Mouse (Mus musculus) limb, embryonic 10.5 days (tissue): ENCODE measurements at regions not wholly inside any gene's neighbourhood (a gene's known extent, or its start where the extent isn't known, plus 50 kb on each side); places are given as distances from the start of the nearest gene placed in this dataset.

Experiments
- DNase-seq: peaks from one replicate; pipeline ENCODE4 v3.0.0-alpha.2; 2017; ENCODE audit warnings: low spot score
- H3K27ac ChIP-seq: fragments of 300-500 bp; sonication (generic); 2 replicates; pipeline ENCODE4 v1.5.1; 2016; ENCODE audit warnings: mild to moderate bottlenecking
- H3K27me3 ChIP-seq: fragments of 300-500 bp; sonication (generic); 2 replicates; pipeline ENCODE4 v1.6.1; 2016; ENCODE audit warnings: low read depth, mild to moderate bottlenecking; ENCODE audit not compliant: poor library complexity, severe bottlenecking
- H3K36me3 ChIP-seq: fragments of 300-500 bp; sonication (generic); 2 replicates; pipeline ENCODE4 v1.6.1; 2016; ENCODE audit warnings: mild to moderate bottlenecking, moderate library complexity
- H3K4me1 ChIP-seq: fragments of 300-500 bp; sonication (generic); 2 replicates; pipeline ENCODE4 v1.6.1; 2016
- H3K4me3 ChIP-seq: fragments of 300-500 bp; sonication (generic); 2 replicates; pipeline ENCODE4 v1.5.1; 2016; ENCODE audit warnings: mild to moderate bottlenecking, moderate library complexity
- H3K9me3 ChIP-seq: fragments of 300-500 bp; sonication (generic); replicated peaks from 2 replicates; pipeline ENCODE4 v1.6.1; 2016; ENCODE audit warnings: mild to moderate bottlenecking
- WGBS: fragments of 180-500 bp; shearing (Covaris S2); methylation state at CpG from one replicate; pipeline ENCODE4 v1.1.7; 2016; 5-methylcytosine and 5-hydroxymethylcytosine counted together

GRCm38 (mm10) chr10:31009955-31010254, 167.3 kb upstream of the Hey2 start:
- no peaks in the 10 kb centered on the region for H3K9me3 ChIP-seq
- peaks cover 23% of the 10 kb centered on the region; the same call in 1 of the 2 replicates for H3K27me3 ChIP-seq
- WGBS, result 24% methylated on average over 1 of the region's 1 CpGs
- H3K27ac ChIP-seq, result no peak overlapping the region
- H3K4me3 ChIP-seq, result no peak overlapping the region
- DNase-seq, result no peak
- H3K36me3 ChIP-seq, result no peaks in the 10 kb centered on the region
- peaks cover 38% of the 10 kb centered on the region for H3K4me1 ChIP-seq

DNA sequence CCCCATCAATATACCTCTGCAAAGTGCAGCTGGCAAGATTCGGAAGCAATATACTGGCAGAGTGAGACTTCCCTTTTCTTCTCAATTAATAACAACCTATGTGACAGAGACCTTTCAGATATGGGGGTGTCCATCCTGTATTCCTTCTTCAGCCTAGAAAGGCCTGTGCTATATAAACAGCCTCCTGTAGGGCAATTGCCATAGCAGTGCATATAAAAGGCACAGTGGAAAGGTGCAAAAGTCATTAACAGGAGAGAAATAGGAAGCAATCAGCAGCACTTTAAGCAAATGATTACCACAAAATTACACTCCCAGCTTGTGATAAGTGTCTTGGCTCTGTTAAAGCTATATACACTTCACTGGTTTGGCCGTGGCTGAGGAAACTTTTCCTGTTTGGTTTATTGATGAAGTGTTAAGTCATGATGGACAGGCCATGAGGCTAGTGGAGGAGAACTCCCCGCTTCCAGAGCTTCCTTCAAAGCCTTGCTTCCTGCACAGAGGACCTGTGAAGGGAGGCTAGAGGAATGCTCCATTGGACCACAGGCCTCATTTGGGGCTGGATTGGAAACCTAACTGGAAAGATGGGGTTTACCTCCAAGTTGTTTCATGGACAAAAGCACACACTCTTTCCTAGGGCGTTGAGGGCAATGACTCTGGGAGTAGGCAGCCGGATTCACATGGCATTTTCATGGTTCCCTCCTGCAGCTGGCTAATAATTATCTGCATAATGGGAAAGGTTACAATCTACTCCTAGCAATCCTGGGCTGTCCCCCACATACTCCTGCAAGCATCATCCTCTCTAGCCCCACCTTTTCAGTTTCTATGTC, 166.7 kb upstream of the Hey2 start:
- WGBS, result 42% methylated on average over 5 of the region's 5 CpGs
- H3K4me1 ChIP-seq, result peaks cover 38% of the 10 kb centered on the region
- no peaks in the 10 kb centered on the region for H3K36me3 ChIP-seq
- H3K27me3 ChIP-seq, result peaks cover 23% of the 10 kb centered on the region; the same call in 1 of the 2 replicates
- no peaks in the 10 kb centered on the region for H3K9me3 ChIP-seq
- peak; percentile 37 for DNase-seq
- H3K4me3 ChIP-seq, result no peak overlapping the region
- no peak overlapping the region for H3K27ac ChIP-seq

DNA sequence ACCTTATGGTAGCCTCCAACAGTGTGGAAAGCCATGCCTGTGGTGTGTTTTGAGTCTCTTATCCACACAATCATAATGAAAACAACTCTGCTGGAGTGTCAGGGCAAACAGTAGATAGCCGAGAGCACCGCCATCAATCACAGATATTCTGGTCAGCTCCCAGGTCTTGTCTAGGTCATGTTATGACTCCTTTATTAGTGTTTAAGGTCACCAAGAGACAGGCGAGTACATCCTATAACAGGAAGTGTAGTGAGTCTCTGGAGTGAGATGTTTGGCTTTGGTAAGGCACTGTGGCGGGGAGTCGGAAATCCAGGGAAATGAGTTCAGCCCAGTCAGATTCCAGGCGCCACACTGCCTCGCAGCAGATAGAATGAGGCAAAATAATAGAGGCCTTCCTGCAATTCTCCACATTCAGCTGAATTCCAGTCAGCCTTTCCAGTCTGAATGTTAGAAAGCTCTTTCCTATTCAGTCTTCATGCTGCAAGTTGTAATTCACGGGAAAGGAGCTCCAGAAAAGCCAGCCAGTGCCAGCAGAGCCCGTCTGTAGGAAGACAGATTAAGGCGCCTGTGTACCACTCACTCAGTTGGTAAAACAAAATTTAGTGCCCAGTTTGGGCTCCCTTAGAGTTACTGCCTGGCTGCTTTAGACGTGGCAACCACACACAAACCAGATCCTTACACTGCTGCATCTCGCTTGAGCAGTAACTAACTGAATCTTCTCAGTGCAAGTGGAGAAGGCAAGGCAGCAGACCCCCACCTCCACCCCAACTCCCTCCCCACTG, 155.8 kb upstream of the Hey2 start:
- H3K9me3 ChIP-seq, result no peaks in the 10 kb centered on the region
- H3K36me3 ChIP-seq, result no peaks in the 10 kb centered on the region
- 67% methylated on average over 12 of the region's 12 CpGs for WGBS
- no peak for DNase-seq
- no peaks in the 10 kb centered on the region for H3K27me3 ChIP-seq
- no peak overlapping the region for H3K4me3 ChIP-seq
- H3K27ac ChIP-seq, result no peak overlapping the region
- no peaks in the 10 kb centered on the region for H3K4me1 ChIP-seq

DNA sequence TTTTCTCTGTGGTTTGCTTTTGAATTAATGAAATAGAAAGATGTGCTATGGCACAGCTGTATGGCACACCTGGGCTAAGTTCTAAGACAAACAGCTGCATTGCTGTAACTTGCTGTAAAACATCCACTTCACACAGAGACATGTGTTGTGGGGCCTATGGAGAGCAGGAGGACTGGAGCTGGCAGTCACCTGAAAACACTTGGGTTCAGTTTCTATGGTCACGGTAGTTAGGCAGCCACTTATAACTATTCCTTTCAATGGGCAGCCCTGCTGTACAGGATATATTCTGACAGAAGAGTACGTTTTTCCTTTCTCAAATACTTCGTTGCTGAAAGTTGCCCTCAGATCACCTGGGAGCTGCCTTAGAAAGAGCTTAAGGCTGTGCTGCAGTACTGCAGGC, 149.6 kb upstream of the Hey2 start:
- Histone ChIP-seq H3K36me3 (no peaks in the 10 kb centered on the region), H3K4me3 (no peak overlapping the region), H3K4me1 (no peaks in the 10 kb centered on the region), H3K27me3 (no peaks in the 10 kb centered on the region), H3K9me3 (no peaks in the 10 kb centered on the region), H3K27ac (no peak overlapping the region)
- 85% methylated on average over 3 of the region's 3 CpGs for WGBS
- no peak for DNase-seq

DNA sequence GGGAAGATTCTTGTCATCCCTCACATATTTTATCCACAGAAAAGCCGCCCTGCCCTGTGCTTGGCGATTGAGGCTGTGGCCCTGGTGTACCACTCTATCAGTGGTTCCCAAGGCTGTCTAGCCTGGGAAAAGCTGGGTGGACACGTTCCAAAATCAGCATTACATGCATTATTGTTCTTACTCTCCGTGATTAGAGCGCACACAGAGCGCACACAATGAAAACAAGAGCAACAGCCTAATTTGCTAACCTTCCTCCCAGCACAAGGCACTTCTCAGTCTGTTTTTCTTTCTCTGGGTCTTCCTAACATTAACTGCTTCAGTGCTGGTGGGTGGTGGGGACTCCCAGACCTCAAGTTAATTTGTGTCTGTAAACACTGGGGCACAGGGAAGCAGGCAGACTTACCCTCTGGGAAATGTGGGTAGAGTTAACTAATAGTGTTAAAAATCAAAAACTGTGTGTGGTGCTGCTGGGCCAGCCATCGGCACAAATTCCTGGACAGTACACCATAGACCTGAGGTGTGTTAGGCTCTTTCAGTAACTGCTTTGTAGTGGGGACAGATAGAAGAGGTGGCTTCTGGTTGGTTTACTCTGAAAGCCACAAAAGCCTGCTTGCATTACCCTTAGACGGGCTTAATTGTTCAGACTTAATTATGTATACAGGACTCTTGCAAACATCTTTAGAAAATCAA, 137.8 kb upstream of the Hey2 start:
- H3K27me3 ChIP-seq, result no peaks in the 10 kb centered on the region
- H3K4me3 ChIP-seq, result peak overlapping the region; percentile 38
- DNase-seq, result peak; percentile 35
- peaks cover 13% of the 10 kb centered on the region for H3K4me1 ChIP-seq
- H3K36me3 ChIP-seq, result no peaks in the 10 kb centered on the region
- peak overlapping the region; percentile 81 for H3K27ac ChIP-seq
- 5% methylated on average over 8 of the region's 8 CpGs for WGBS
- no peaks in the 10 kb centered on the region for H3K9me3 ChIP-seq

DNA sequence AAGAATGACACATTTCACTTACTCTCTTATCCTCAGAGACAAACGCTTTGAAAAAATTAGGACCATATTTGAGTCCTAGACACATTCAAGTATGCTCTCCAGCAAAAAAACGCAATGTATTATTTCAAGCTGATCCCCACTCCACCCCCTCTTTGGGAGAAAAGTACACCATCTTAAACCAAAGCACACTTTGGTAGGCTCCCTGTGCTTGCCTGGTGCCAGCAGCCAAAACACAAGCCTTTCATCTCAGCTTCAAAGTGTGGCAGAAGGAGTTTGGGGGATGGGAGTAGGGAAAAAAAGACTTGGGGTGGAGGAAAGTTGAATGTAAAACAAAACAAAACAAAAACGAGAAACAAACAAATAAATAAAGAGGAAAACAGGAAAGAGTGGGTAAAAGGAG, 137.2 kb upstream of the Hey2 start:
- no peak for DNase-seq
- Histone ChIP-seq H3K27ac (peak overlapping the region; percentile 81), H3K4me1 (peaks cover 13% of the 10 kb centered on the region), H3K4me3 (peak overlapping the region; percentile 38), H3K27me3 (no peaks in the 10 kb centered on the region), H3K9me3 (no peaks in the 10 kb centered on the region), H3K36me3 (no peaks in the 10 kb centered on the region)
- 7% methylated on average over 3 of the region's 3 CpGs for WGBS

DNA sequence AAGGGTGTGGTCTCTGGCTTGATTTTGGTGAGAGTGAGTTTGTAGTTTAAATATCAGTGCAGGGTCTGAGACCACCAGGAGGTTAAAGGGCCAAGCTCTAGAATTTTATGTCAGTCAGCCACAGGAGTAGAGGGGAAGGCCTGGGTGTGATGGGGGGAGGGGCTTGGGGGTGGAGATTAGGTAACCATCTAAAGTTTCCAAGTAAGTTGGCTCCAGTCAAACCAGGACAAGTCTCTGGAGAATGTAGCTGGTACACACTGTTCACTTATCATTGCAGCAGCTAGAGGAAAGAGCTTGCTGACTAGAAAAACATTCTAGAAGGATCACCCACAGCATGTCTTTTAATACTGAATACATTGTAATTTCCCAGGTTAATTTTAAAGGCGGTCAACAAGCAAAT, 123.6 kb upstream of the Hey2 start:
- 93% methylated on average over 1 of the region's 1 CpGs for WGBS
- no peaks in the 10 kb centered on the region for H3K4me1 ChIP-seq

GRCm38 (mm10) chr10:30953825-30954224, 111.2 kb upstream of the Hey2 start:
- H3K9me3 ChIP-seq, result no peaks in the 10 kb centered on the region
- H3K36me3 ChIP-seq, result no peaks in the 10 kb centered on the region
- 85% methylated on average over 3 of the region's 3 CpGs for WGBS
- DNase-seq, result no peak
- no peak overlapping the region for H3K4me3 ChIP-seq
- H3K27ac ChIP-seq, result no peak overlapping the region
- peaks cover 14% of the 10 kb centered on the region for H3K4me1 ChIP-seq
- H3K27me3 ChIP-seq, result no peaks in the 10 kb centered on the region

More for the DNA sequence above, 123.6 kb upstream of the Hey2 start:
- no peak for DNase-seq
- Histone ChIP-seq H3K27ac (no peak overlapping the region), H3K4me3 (no peak overlapping the region), H3K27me3 (no peaks in the 10 kb centered on the region), H3K36me3 (no peaks in the 10 kb centered on the region), H3K9me3 (no peaks in the 10 kb centered on the region)

DNA sequence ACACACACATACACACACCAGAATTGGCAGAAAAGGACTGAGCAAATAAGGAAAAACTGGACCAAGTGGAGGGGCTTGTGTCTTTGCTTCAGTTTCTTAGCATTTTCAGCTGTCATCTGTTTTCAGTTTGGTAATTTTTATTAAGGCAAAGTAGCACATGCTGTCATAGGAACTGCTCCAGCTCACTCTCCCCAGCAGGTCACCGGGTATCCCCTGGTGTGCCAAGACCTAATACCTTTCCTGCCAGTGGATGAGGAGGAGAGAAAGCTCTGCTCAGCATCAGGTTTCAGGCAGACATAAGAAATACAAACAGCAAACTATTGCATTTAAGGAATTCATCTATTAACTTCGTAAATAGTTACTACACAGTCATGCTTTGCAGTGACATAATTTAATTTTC, 109.8 kb upstream of the Hey2 start:
- peaks cover 14% of the 10 kb centered on the region for H3K4me1 ChIP-seq
- no peak overlapping the region for H3K27ac ChIP-seq
- H3K36me3 ChIP-seq, result no peaks in the 10 kb centered on the region
- H3K9me3 ChIP-seq, result no peaks in the 10 kb centered on the region
- no peak overlapping the region for H3K4me3 ChIP-seq
- no peak for DNase-seq
- H3K27me3 ChIP-seq, result no peaks in the 10 kb centered on the region
- 51% methylated on average over 2 of the region's 2 CpGs for WGBS

- H3K4me1 ChIP-seq, result no peaks in the 10 kb centered on the region
- no peak overlapping the region for H3K27ac ChIP-seq
- no peaks in the 10 kb centered on the region for H3K36me3 ChIP-seq
- H3K27me3 ChIP-seq, result no peaks in the 10 kb centered on the region
- 88% methylated on average over 4 of the region's 4 CpGs for WGBS
- H3K4me3 ChIP-seq, result no peak overlapping the region
- H3K9me3 ChIP-seq, result no peaks in the 10 kb centered on the region
- no peak for DNase-seq
These were observed 104.0 kb upstream of the Hey2 start for GRCm38 (mm10) chr10:30946601-30947000.

DNA sequence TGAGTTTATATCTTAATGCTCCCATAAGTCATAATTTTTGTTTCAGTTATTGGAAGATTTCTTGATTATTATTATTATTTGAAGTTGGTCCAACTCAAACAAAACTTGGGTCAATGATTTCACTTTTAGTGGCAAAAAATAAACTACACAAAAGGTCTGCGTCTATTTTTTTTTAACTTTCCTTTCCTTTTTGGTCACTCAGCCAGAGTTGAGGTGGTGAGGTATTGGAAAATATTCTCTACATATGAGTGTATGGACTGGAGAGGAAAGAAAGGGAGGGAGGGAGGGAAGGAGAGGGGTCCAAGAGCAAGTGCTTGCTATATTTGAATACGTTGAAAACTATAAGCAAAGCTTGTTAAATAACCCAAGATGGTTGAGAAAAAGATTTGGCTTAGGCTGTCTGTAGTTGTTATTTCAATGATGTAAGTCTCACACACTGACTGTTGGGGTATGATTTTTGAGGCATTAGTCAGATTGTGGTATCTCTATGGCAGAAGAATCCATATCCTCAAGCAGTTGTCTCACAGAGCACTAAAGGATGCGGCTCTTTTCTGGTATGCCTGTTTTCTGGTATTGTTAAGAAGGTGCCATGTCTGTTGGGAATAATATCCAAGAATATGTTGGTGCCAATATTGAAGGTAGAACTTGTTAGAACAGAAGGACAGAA, 75.9 kb upstream of the Hey2 start:
- DNase-seq, result no peak
- WGBS, result 90% methylated on average over 3 of the region's 3 CpGs
- H3K27me3 ChIP-seq, result no peaks in the 10 kb centered on the region

GRCm38 (mm10) chr10:30893771-30894170, 51.2 kb upstream of the Hey2 start:
- H3K4me1 ChIP-seq, result no peaks in the 10 kb centered on the region

More for the DNA sequence above, 75.9 kb upstream of the Hey2 start:
- H3K9me3 ChIP-seq, result no peaks in the 10 kb centered on the region
- no peaks in the 10 kb centered on the region for H3K4me1 ChIP-seq
- no peaks in the 10 kb centered on the region for H3K36me3 ChIP-seq
- no peak overlapping the region for H3K4me3 ChIP-seq
- H3K27ac ChIP-seq, result no peak overlapping the region

More at GRCm38 (mm10) chr10:30893771-30894170, 51.2 kb upstream of the Hey2 start:
- 50% methylated on average over 3 of the region's 3 CpGs for WGBS
- Histone ChIP-seq H3K27ac (no peak overlapping the region), H3K27me3 (no peaks in the 10 kb centered on the region), H3K9me3 (no peaks in the 10 kb centered on the region), H3K36me3 (no peaks in the 10 kb centered on the region), H3K4me3 (no peak overlapping the region)
- no peak for DNase-seq
